In genomic region chr10:120371215-120371614, GRCm38 (mm10) we compare ENCODE assay signal across 22 mouse cellular contexts.
DNase-seq lines count a peak whose midpoint lies in the region; ATAC-seq and TF ChIP-seq lines count a peak whose summit lies in the region.
"Had no signal": no experiment of that assay in that cellular context is flagged by ENCODE, and none has a peak within 500 bp of the region (broad histone marks: within the 10 kb centered on the region; RNA-seq: fewer than 3 reads in every experiment).

No protein-coding gene starts in this region.

- no peak for TF ChIP-seq CTCF in intestine, postnatal 0 days (IDR thresholded peaks at IDR 0.05; ENCODE audit: low read depth)
- TF ChIP-seq CTCF in stomach, postnatal 0 days (IDR thresholded peaks at IDR 0.05; ENCODE audit: low read depth), result no peak
- no peak for TF ChIP-seq CTCF in lung, postnatal 0 days (IDR thresholded peaks at IDR 0.05)

- DNase-seq in intestine, embryonic 14.5 days (ENCODE audit: low spot score), result no peak
- DNase-seq in brain, adult 2 months (ENCODE audit: low read depth, low spot score), result peak; percentile 5
- DNase-seq in stomach, postnatal 0 days (ENCODE audit: low spot score), result no peak
- no peak for DNase-seq in lung, postnatal 0 days (ENCODE audit: low spot score)
- DNase-seq: adrenal gland, postnatal 14 days; cerebellum, adult 2 months; cerebellum, postnatal 10 days; forebrain, postnatal 0 days; gastrocnemius, postnatal 10 days; heart, adult 2 months; heart, postnatal 14 days had no signal

- ATAC-seq in intestine, embryonic 14.5 days (replicated peaks; ENCODE audit: low FRiP score, low TSS enrichment, low read depth), result peak; percentile 64
- no peak for ATAC-seq in intestine, postnatal 0 days
- peak; percentile 49 for ATAC-seq in intestine, embryonic 16.5 days
- ATAC-seq in stomach, postnatal 0 days (ENCODE audit: low FRiP score, low TSS enrichment), result no peak
- ATAC-seq in lung, postnatal 0 days, result no peak
- ATAC-seq: activated CD4-positive, CD25-positive, alpha-beta regulatory T cell, adult 4 months; forebrain, embryonic 13.5 days; forebrain, postnatal 0 days; Patski had no signal

- no peaks in the 10 kb centered on the region for H3K9me3 ChIP-seq in intestine, embryonic 14.5 days (ENCODE audit: control insufficient read depth, low read length)
- no peaks in the 10 kb centered on the region for H3K9me3 ChIP-seq in intestine, postnatal 0 days (ENCODE audit: control insufficient read depth)
- no peaks in the 10 kb centered on the region for H3K9me3 ChIP-seq in intestine, embryonic 16.5 days (ENCODE audit: control insufficient read depth, low read length)
- no peaks in the 10 kb centered on the region for H3K9me3 ChIP-seq in stomach, postnatal 0 days (ENCODE audit: control insufficient read depth, low read length)
- no peaks in the 10 kb centered on the region for H3K9me3 ChIP-seq in lung, postnatal 0 days (ENCODE audit: low read length)
- H3K9me3 ChIP-seq: embryonic facial prominence, embryonic 10.5 days; forebrain, embryonic 13.5 days; heart, embryonic 15.5 days; hindbrain, embryonic 10.5 days had no signal

- peak overlapping the region; percentile 13; the same call in 1 of the 2 replicates for H3K4me2 ChIP-seq in intestine, embryonic 14.5 days (ENCODE audit: low read length)
- H3K4me2 ChIP-seq in intestine, postnatal 0 days (replicated peaks; ENCODE audit: low read depth), result no peak overlapping the region
- no peak overlapping the region for H3K4me2 ChIP-seq in intestine, embryonic 16.5 days (ENCODE audit: low read depth, low read length)
- H3K4me2 ChIP-seq in stomach, postnatal 0 days (replicated peaks; ENCODE audit: low read depth), result 0 out of 2 replicates have a peak overlapping the region, but pooled peaks have one; percentile 5
- H3K4me2 ChIP-seq in lung, postnatal 0 days (replicated peaks; ENCODE audit: low read depth, low read length), result no peak overlapping the region
- H3K4me2 ChIP-seq: forebrain, embryonic 13.5 days; heart, embryonic 11.5 days; heart, embryonic 15.5 days; hindbrain, embryonic 14.5 days had no signal

- TF ChIP-seq EP300 in stomach, postnatal 0 days (optimal IDR thresholded peaks at IDR 0.05), result no peak
- no peak for TF ChIP-seq EP300 in lung, postnatal 0 days (IDR thresholded peaks at IDR 0.05)

- H3K9ac ChIP-seq in intestine, embryonic 14.5 days (ENCODE audit: low read length), result no peak overlapping the region
- no peak overlapping the region for H3K9ac ChIP-seq in intestine, postnatal 0 days (ENCODE audit: low read depth, low read length)
- H3K9ac ChIP-seq in intestine, embryonic 16.5 days (ENCODE audit: low read depth, low read length), result no peak overlapping the region
- peak overlapping the region; percentile 23; the same call in 1 of the 2 replicates for H3K9ac ChIP-seq in stomach, postnatal 0 days (ENCODE audit: low read length)
- no peak overlapping the region for H3K9ac ChIP-seq in lung, postnatal 0 days (replicated peaks; ENCODE audit: low read depth)
- H3K9ac ChIP-seq: forebrain, embryonic 13.5 days; forebrain, postnatal 0 days; heart, embryonic 15.5 days; hindbrain, embryonic 14.5 days had no signal

- H3K4me3 ChIP-seq in intestine, embryonic 14.5 days (ENCODE audit: low read depth, low read length), result no peak overlapping the region
- H3K4me3 ChIP-seq in intestine, postnatal 0 days (ENCODE audit: low read depth, low read length), result no peak overlapping the region
- H3K4me3 ChIP-seq in intestine, embryonic 16.5 days (ENCODE audit: low read length), result no peak overlapping the region
- no peak overlapping the region for H3K4me3 ChIP-seq in stomach, postnatal 0 days (ENCODE audit: low read depth, low read length)
- no peak overlapping the region for H3K4me3 ChIP-seq in lung, postnatal 0 days (ENCODE audit: low read depth, low read length)
- H3K4me3 ChIP-seq: embryonic facial prominence, embryonic 10.5 days; forebrain, embryonic 13.5 days; heart, adult 2 months; heart, embryonic 15.5 days; hindbrain, embryonic 10.5 days had no signal

- H3K27ac ChIP-seq in intestine, embryonic 14.5 days (ENCODE audit: low read depth), result peak overlapping the region; percentile 24
- H3K27ac ChIP-seq in intestine, postnatal 0 days (ENCODE audit: low read depth, low read length), result no peak overlapping the region
- H3K27ac ChIP-seq in intestine, embryonic 16.5 days (ENCODE audit: low read length), result 0 out of 2 replicates have a peak overlapping the region, but pooled peaks have one; percentile 41
- H3K27ac ChIP-seq in stomach, postnatal 0 days (replicated peaks), result no peak overlapping the region
- H3K27ac ChIP-seq in lung, postnatal 0 days (ENCODE audit: low read length), result no peak overlapping the region
- H3K27ac ChIP-seq: embryonic facial prominence, embryonic 10.5 days; forebrain, embryonic 13.5 days; heart, adult 2 months; heart, embryonic 15.5 days; hindbrain, embryonic 10.5 days; hindbrain, embryonic 14.5 days had no signal

- H3K27me3 ChIP-seq in intestine, embryonic 14.5 days (replicated peaks; ENCODE audit: control insufficient read depth, insufficient read depth, low read length), result no peaks in the 10 kb centered on the region
- no peaks in the 10 kb centered on the region for H3K27me3 ChIP-seq in intestine, postnatal 0 days (replicated peaks; ENCODE audit: control insufficient read depth, insufficient read depth, low read length)
- no peaks in the 10 kb centered on the region for H3K27me3 ChIP-seq in intestine, embryonic 16.5 days (replicated peaks; ENCODE audit: control insufficient read depth, insufficient read depth, low read length)
- no peaks in the 10 kb centered on the region for H3K27me3 ChIP-seq in stomach, postnatal 0 days (ENCODE audit: control insufficient read depth, insufficient read depth, low read length)
- H3K27me3 ChIP-seq in lung, postnatal 0 days (replicated peaks; ENCODE audit: insufficient read depth, low read length), result no peaks in the 10 kb centered on the region
- H3K27me3 ChIP-seq: CH12.LX; forebrain, embryonic 13.5 days; heart, embryonic 15.5 days; Patski had no signal

- 26% methylated on average over 10 of the region's 10 CpGs for WGBS in intestine, embryonic 14.5 days
- WGBS in intestine, postnatal 0 days, result 41% methylated on average over 10 of the region's 10 CpGs
- 38% methylated on average over 10 of the region's 10 CpGs for WGBS in intestine, embryonic 16.5 days
- WGBS in stomach, postnatal 0 days, result 43% methylated on average over 10 of the region's 10 CpGs
- 34% methylated on average over 10 of the region's 10 CpGs for WGBS in lung, postnatal 0 days

- H3K36me3 ChIP-seq in intestine, embryonic 14.5 days (ENCODE audit: control insufficient read depth, insufficient read depth, low read length), result peaks cover 24% of the 10 kb centered on the region; the same call in 1 of the 2 replicates
- no peaks in the 10 kb centered on the region for H3K36me3 ChIP-seq in intestine, postnatal 0 days (ENCODE audit: control insufficient read depth, insufficient read depth)
- H3K36me3 ChIP-seq in intestine, embryonic 16.5 days (ENCODE audit: control insufficient read depth, insufficient read depth, low read length), result 0 out of 2 replicates have a peak, but pooled peaks cover 3% of the 10 kb centered on the region
- H3K36me3 ChIP-seq in stomach, postnatal 0 days (ENCODE audit: control insufficient read depth, insufficient read depth, low read length), result no peaks in the 10 kb centered on the region
- H3K36me3 ChIP-seq in lung, postnatal 0 days (ENCODE audit: insufficient read depth, low read length), result no peaks in the 10 kb centered on the region
- H3K36me3 ChIP-seq: heart, embryonic 15.5 days had no signal

- H3K4me1 ChIP-seq in intestine, embryonic 14.5 days (replicated peaks; ENCODE audit: control insufficient read depth, insufficient read depth, low read length), result peaks cover 37% of the 10 kb centered on the region
- H3K4me1 ChIP-seq in intestine, postnatal 0 days (replicated peaks; ENCODE audit: control insufficient read depth, insufficient read depth, low read length), result no peaks in the 10 kb centered on the region
- peaks cover 32% of the 10 kb centered on the region for H3K4me1 ChIP-seq in intestine, embryonic 16.5 days (ENCODE audit: control insufficient read depth, insufficient read depth, low read length)
- H3K4me1 ChIP-seq in stomach, postnatal 0 days (replicated peaks; ENCODE audit: control insufficient read depth, insufficient read depth), result no peaks in the 10 kb centered on the region
- H3K4me1 ChIP-seq in lung, postnatal 0 days (ENCODE audit: insufficient read depth, low read depth, low read length), result no peaks in the 10 kb centered on the region
- H3K4me1 ChIP-seq: heart, embryonic 15.5 days had no signal

Comparison
In these comparisons a context has a peak if more than half of its experiments do, and no peak if none do; other contexts are left out.
1. ATAC-seq: peak in intestine, embryonic 14.5 days (single experiment) and intestine, embryonic 16.5 days (single experiment); none in intestine, postnatal 0 days (single experiment), stomach, postnatal 0 days (single experiment) and lung, postnatal 0 days (single experiment).
2. H3K27ac ChIP-seq: peak in intestine, embryonic 14.5 days (single experiment) and intestine, embryonic 16.5 days (single experiment); none in intestine, postnatal 0 days (single experiment), stomach, postnatal 0 days (single experiment) and lung, postnatal 0 days (single experiment).
3. H3K4me2 ChIP-seq: peak in intestine, embryonic 14.5 days (single experiment) and stomach, postnatal 0 days (single experiment); none in intestine, postnatal 0 days (single experiment), intestine, embryonic 16.5 days (single experiment) and lung, postnatal 0 days (single experiment).